Mouse (Mus musculus) C2C12 (cell line): ENCODE results near the gene Ankrd2.

Experiments used
- CEBPB ChIP-seq: IDR thresholded peaks from one replicate; pipeline ENCODE4 v1.6.1; 2011; ENCODE audit warnings: low read depth, mild to moderate bottlenecking, control low read depth, moderate library complexity
- CTCF ChIP-seq: IDR thresholded peaks from one replicate; pipeline ENCODE4 v1.5.1; 2011; ENCODE audit not compliant: control insufficient read depth, insufficient read depth, insufficient read length
- FOSL1 ChIP-seq: IDR thresholded peaks from one replicate; pipeline ENCODE4 v1.8.0; 2011; ENCODE audit warnings: mild to moderate bottlenecking, low read length; ENCODE audit not compliant: poor library complexity, insufficient read depth, severe bottlenecking
- MAX ChIP-seq: IDR thresholded peaks from one replicate; pipeline ENCODE4 v1.6.1; 2011; ENCODE audit warnings: mild to moderate bottlenecking, control low read depth
- MYOD1 ChIP-seq: IDR thresholded peaks from one replicate; pipeline ENCODE4 v1.6.1; 2011; ENCODE audit warnings: low read depth; ENCODE audit not compliant: control insufficient read depth, insufficient read length
- MYOG ChIP-seq: IDR thresholded peaks from one replicate; pipeline ENCODE4 v1.6.1; 2011; ENCODE audit not compliant: control insufficient read depth, insufficient read length; ENCODE audit errors: extremely low read depth
- USF1 ChIP-seq: IDR thresholded peaks from one replicate; pipeline ENCODE4 v1.6.1; 2011; ENCODE audit warnings: low read depth, mild to moderate bottlenecking, control low read depth, moderate library complexity

DNA sequence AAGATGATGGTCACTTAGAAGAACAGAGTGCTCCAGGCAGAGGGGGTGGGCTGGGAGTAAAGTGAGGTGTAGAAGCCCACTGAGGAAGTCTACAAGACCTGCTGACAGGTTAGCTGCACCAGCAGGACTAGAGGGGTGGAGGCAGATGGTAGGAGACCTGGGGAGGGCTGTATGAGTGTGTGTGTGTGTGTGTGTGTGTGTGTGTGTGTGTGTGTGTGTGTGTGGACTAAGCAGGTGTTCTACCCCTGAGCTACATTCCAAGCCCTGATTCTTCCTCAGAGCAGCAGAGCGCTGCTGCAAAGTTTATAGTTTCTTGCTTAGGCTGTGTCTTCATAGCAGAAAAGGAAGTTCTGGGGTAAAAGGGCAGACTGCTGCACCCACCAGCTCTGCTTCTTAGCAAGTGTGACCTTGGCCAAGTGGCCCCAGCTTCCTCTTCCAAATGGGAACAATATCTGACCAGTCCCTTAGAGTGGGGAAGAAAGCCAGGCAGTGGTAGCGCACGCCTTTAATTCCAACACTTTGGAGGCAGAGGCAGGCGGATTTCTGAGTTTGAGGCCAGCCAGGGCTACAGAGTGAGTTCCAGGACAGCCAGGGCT, 36.0 kb upstream of the Ankrd2 start:
- TF ChIP-seq CTCF (no peak), CEBPB (no peak), MAX (no peak), FOSL1 (no peak), USF1 (no peak), MYOG (no peak), MYOD1 (no peak)
